ENCODE assay signal across 21 mouse cellular contexts in genomic region chr13:59148793-59149192, GRCm38 (mm10).
A peak's percentile ranks its signal among the peaks of the same experiment; 100 is the strongest.
DNase-seq lines count a peak whose midpoint lies in the region; ATAC-seq and TF ChIP-seq lines count a peak whose summit lies in the region.
"Had no signal": no experiment of that assay in that cellular context is flagged by ENCODE, and none has a peak within 500 bp of the region (broad histone marks: within the 10 kb centered on the region; RNA-seq: fewer than 3 reads in every experiment).

No protein-coding gene starts in this region.

- peak; percentile 32; the same call in 1 of the 2 replicates for TF ChIP-seq POLR2A in testis, adult 2 months (IDR thresholded peaks at IDR 0.05; ENCODE audit: control insufficient read depth, low read depth, low read length)
- no peak for TF ChIP-seq POLR2A in brain, embryonic 14.5 days (IDR thresholded peaks at IDR 0.05; ENCODE audit: borderline replicate concordance, extremely low read depth, insufficient read depth, insufficient read length, poor library complexity, severe bottlenecking)

- no peak for TF ChIP-seq CTCF in testis, adult 2 months (IDR thresholded peaks at IDR 0.05; ENCODE audit: control insufficient read depth, insufficient read depth, insufficient replicate concordance, low read depth, low read length)
- no peak for TF ChIP-seq CTCF in brain, embryonic 14.5 days (IDR thresholded peaks at IDR 0.05; ENCODE audit: borderline replicate concordance, extremely low read depth, insufficient read depth, insufficient read length)

- no peak overlapping the region for H3K9ac ChIP-seq in forebrain, embryonic 14.5 days (ENCODE audit: low read length)
- H3K9ac ChIP-seq in forebrain, embryonic 13.5 days = no peak overlapping the region
- H3K9ac ChIP-seq: embryonic facial prominence, embryonic 12.5 days; forebrain, embryonic 15.5 days; forebrain, postnatal 0 days had no signal

- no peak overlapping the region for H3K27ac ChIP-seq in forebrain, embryonic 14.5 days (ENCODE audit: low read depth, low read length)
- no peak overlapping the region for H3K27ac ChIP-seq in forebrain, embryonic 13.5 days
- H3K27ac ChIP-seq in testis, adult 2 months (ENCODE audit: control insufficient read depth, insufficient read depth, low read depth, low read length) = no peak overlapping the region
- H3K27ac ChIP-seq: embryonic facial prominence, embryonic 10.5 days; embryonic facial prominence, embryonic 12.5 days had no signal

- H3K36me3 ChIP-seq in forebrain, embryonic 14.5 days (ENCODE audit: control insufficient read depth, insufficient read depth, low read length) = no peaks in the 10 kb centered on the region
- H3K36me3 ChIP-seq in forebrain, embryonic 13.5 days (ENCODE audit: poor library complexity, severe bottlenecking) = no peaks in the 10 kb centered on the region
- H3K36me3 ChIP-seq in testis, adult 2 months (ENCODE audit: control insufficient read depth, insufficient read depth, low read length) = no peaks in the 10 kb centered on the region
- H3K36me3 ChIP-seq: embryonic facial prominence, embryonic 10.5 days; embryonic facial prominence, embryonic 12.5 days; forebrain, embryonic 15.5 days had no signal

- no peaks in the 10 kb centered on the region for H3K9me3 ChIP-seq in forebrain, embryonic 14.5 days (replicated peaks; ENCODE audit: control insufficient read depth, low read length)
- no peaks in the 10 kb centered on the region for H3K9me3 ChIP-seq in forebrain, embryonic 13.5 days (replicated peaks)
- H3K9me3 ChIP-seq: embryonic facial prominence, embryonic 10.5 days; embryonic facial prominence, embryonic 12.5 days; forebrain, embryonic 15.5 days had no signal

- H3K4me2 ChIP-seq in forebrain, embryonic 14.5 days (ENCODE audit: low read length) = no peak overlapping the region
- no peak overlapping the region for H3K4me2 ChIP-seq in forebrain, embryonic 13.5 days
- H3K4me2 ChIP-seq: embryonic facial prominence, embryonic 12.5 days; forebrain, embryonic 15.5 days had no signal

- DNase-seq in forebrain, embryonic 14.5 days (ENCODE audit: low spot score) = peak; percentile 31
- DNase-seq in testis, postnatal 10 days (ENCODE audit: low spot score) = no peak
- DNase-seq in brain, embryonic 14.5 days (ENCODE audit: low read depth) = peak; percentile 29
- DNase-seq in lung, adult 18-20 months = no peak
- DNase-seq: adrenal gland, adult 2 months; adrenal gland, postnatal 10 days; adrenal gland, postnatal 36 days; B cell, adult 2 months; cerebellum, adult 11-12 months; cerebellum, adult 2 months; cerebellum, adult 9-10 months; cerebellum, postnatal 10 days; cerebellum, postnatal 25 days; forebrain, postnatal 0 days had no signal

- no peak for ATAC-seq in forebrain, embryonic 14.5 days
- no peak for ATAC-seq in forebrain, embryonic 13.5 days
- ATAC-seq: CD4-positive, CD25-positive, alpha-beta regulatory T cell, adult 4 months; forebrain, embryonic 15.5 days; forebrain, postnatal 0 days had no signal

- no peak overlapping the region for H3K4me3 ChIP-seq in forebrain, embryonic 14.5 days (ENCODE audit: low read depth, low read length)
- no peak overlapping the region for H3K4me3 ChIP-seq in forebrain, embryonic 13.5 days
- peak overlapping the region; percentile 73 for H3K4me3 ChIP-seq in testis, adult 2 months (ENCODE audit: control insufficient read depth, low read depth, low read length)
- H3K4me3 ChIP-seq: embryonic facial prominence, embryonic 10.5 days; embryonic facial prominence, embryonic 12.5 days; forebrain, embryonic 15.5 days had no signal

- 87% methylated on average over 10 of the region's 10 CpGs for WGBS in forebrain, embryonic 14.5 days
- 90% methylated on average over 10 of the region's 10 CpGs for WGBS in forebrain, embryonic 13.5 days

- no peaks in the 10 kb centered on the region for H3K27me3 ChIP-seq in forebrain, embryonic 14.5 days (replicated peaks; ENCODE audit: control insufficient read depth, insufficient read depth, low read length)
- no peaks in the 10 kb centered on the region for H3K27me3 ChIP-seq in forebrain, embryonic 13.5 days
- H3K27me3 ChIP-seq in testis, adult 2 months (ENCODE audit: control insufficient read depth, insufficient read depth, low read length) = no peaks in the 10 kb centered on the region
- H3K27me3 ChIP-seq: CH12.LX; embryonic facial prominence, embryonic 12.5 days; forebrain, embryonic 15.5 days had no signal

- peaks cover 42% of the 10 kb centered on the region for H3K4me1 ChIP-seq in forebrain, embryonic 14.5 days (ENCODE audit: control insufficient read depth, insufficient read depth, low read length)
- peaks cover 51% of the 10 kb centered on the region for H3K4me1 ChIP-seq in forebrain, embryonic 13.5 days
- peaks cover 3% of the 10 kb centered on the region for H3K4me1 ChIP-seq in testis, adult 2 months (ENCODE audit: control insufficient read depth, insufficient read depth, low read length)
- H3K4me1 ChIP-seq: embryonic facial prominence, embryonic 12.5 days had no signal

Comparison
In these comparisons a context has a peak if more than half of its experiments do, and no peak if none do; other contexts are left out.
1. DNase-seq: peak in forebrain, embryonic 14.5 days (single experiment) and brain, embryonic 14.5 days (single experiment); none in testis, postnatal 10 days (single experiment) and lung, adult 18-20 months (0 of 2).